Mouse (Mus musculus): ENCODE measurements around the gene Mta1. TPM values are rescaled to one million over a fixed set of nuclear protein-coding genes. Genes with fewer than 3 reads are reported as not detected.

Gene Mta1
- polyA plus RNA-seq, 1 experiment from 2014 or later: 17.2 TPM

DNA sequence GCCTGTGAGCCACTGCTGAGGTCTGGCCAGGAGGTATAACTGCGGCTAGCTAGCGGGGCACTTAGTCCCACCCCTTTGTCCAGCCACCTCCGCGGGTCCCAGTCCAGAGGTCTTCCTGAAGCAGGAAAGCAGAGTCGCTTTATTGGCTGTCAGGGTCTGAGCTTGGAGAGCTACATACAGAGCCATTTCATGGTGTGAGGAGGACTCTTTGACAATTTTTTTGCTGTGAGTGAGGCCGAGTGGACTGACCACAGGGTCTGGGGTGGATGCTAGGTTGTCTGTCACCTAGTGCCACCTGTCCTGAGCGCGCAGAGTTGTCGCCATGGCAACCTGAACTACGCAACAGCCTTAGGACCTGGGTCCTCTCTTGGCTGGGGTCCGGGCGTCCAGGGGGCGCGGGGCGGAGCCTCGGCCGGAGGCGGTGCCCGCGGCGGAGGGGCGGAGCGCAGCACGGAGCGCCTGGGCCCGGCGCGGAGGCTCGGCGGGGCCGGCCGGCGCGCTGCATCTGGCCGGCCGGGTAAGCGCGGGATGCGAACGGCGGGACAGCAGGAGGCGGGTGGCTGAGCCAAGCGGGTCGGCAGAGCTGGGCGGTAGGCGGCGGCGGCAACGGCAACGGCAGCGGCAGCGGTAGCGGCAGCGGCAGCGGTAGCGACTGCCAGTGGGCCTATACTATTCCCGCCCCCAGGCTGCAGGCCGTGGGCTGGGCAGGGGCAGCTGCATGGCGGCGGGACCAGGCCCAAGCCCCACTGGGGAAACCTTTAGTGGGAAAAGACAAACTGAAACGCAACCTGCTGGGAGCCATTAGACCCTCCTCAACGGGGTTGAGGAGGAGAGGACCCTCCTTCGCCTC lies 87.6 kb downstream of the Mta1 start, which contains the start of gene Tmem121:
TSS of gene Tmem121 (plus strand) at position 489 of the 850 bp plus-strand sequence.
- peak within 1 kb of the TSS; percentile 78 for H3K4me3 ChIP-seq
- peaks cover 31% of the 10 kb centered on the region for H3K4me1 ChIP-seq
- no peaks in the 10 kb centered on the region for H3K27me3 ChIP-seq (replicated peaks)
- H3K9ac ChIP-seq: peak within 1 kb of the TSS; percentile 87
- under 1% methylated on average over 63 of the region's 63 CpGs for WGBS
- H3K4me2 ChIP-seq: peak within 1 kb of the TSS; percentile 79
- peak; percentile 27 for ATAC-seq (replicated peaks)
- H3K36me3 ChIP-seq (replicated peaks): peaks cover 20% of the 10 kb centered on the region
- H3K9me3 ChIP-seq: no peaks in the 10 kb centered on the region
- peak within 1 kb of the TSS; percentile 68 for H3K27ac ChIP-seq

DNA sequence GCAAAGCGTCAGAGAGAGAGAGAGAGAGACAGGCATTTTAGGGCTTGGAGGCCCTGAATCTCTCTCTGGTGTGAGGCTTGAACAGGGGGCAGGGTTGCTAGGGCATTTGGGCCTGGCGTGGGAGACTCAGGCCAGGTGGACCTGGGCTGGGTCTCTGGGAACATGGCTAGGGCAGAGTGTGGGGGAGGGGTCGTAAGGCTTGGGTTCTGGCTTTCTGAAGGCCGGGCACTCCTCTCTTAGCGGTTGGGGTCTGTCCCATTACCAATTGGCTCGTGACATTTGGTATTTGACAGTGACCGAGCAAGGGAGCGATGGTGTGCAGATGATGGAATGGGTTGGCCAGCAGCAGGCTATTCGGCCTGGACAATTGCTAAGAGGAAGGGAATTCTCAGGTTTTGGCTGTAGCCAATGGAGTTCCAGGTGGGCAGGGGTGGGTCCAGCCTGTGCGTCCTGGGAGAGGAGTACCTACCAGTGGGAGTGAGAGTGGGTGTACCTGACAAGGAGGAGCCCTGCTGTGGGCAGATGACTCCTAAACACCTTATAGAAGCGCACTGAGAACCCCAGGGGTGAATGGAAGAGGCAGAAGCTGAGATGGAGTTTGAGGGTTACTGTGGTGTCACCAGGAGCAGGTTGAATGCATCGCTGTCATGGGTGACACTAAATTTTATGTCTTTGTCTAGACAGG lies 88.4 kb downstream of the Mta1 start:
- Histone ChIP-seq H3K4me1 (peaks cover 31% of the 10 kb centered on the region), H3K36me3 (replicated peaks) (peaks cover 26% of the 10 kb centered on the region), H3K9ac (peak overlapping the region; percentile 87), H3K9me3 (no peaks in the 10 kb centered on the region), H3K27me3 (replicated peaks) (no peaks in the 10 kb centered on the region), H3K4me2 (peak overlapping the region; percentile 79), H3K4me3 (peak overlapping the region; percentile 78), H3K27ac (peak overlapping the region; percentile 68)
- 36% methylated on average over 12 of the region's 12 CpGs for WGBS
- ATAC-seq (replicated peaks): peak; percentile 15

Small RNA genes lying within 50 kb of the gene (microRNA-seq; reads per million reads assigned to microRNA genes)
- not detected for gene Gm44471

Other genes with a start within 250 kb of the Mta1 start
- gene Gpr132, start 230.1 kb upstream of the Mta1 start, polyA plus RNA-seq (2015; fragmentation: Nextera tagmentation; extraction: Ambion mirVana): 0.06 and 0.11 TPM in 2 replicates
- 16.4 and 18.4 TPM in 2 replicates for gene Jag2, start 168.5 kb upstream of the Mta1 start, polyA plus RNA-seq (2015; fragmentation: Nextera tagmentation; extraction: Ambion mirVana)
- 60.6 and 60.8 TPM in 2 replicates for gene Nudt14, start 156.2 kb upstream of the Mta1 start, polyA plus RNA-seq (2015; fragmentation: Nextera tagmentation; extraction: Ambion mirVana)
- gene Btbd6, start 121.8 kb upstream of the Mta1 start, polyA plus RNA-seq (2015; fragmentation: Nextera tagmentation; extraction: Ambion mirVana): 57.4 and 60.2 TPM in 2 replicates
- gene Brf1, start 97.6 kb upstream of the Mta1 start, polyA plus RNA-seq (2015; fragmentation: Nextera tagmentation; extraction: Ambion mirVana): 56.0 and 58.5 TPM in 2 replicates
- 34.6 and 35.1 TPM in 2 replicates for gene Pacs2, start 83.8 kb upstream of the Mta1 start, polyA plus RNA-seq (2015; fragmentation: Nextera tagmentation; extraction: Ambion mirVana)
- 0.40 TPM in 1 of 2 replicates, not detected in the other for gene Tex22, start 23.8 kb upstream of the Mta1 start, polyA plus RNA-seq (2015; fragmentation: Nextera tagmentation; extraction: Ambion mirVana)
- gene Crip2, start 42.0 kb downstream of the Mta1 start, polyA plus RNA-seq (2015; fragmentation: Nextera tagmentation; extraction: Ambion mirVana): 370 and 393 TPM in 2 replicates
- gene Crip1, start 48.0 kb downstream of the Mta1 start, polyA plus RNA-seq (2015; fragmentation: Nextera tagmentation; extraction: Ambion mirVana): 23.7 and 27.3 TPM in 2 replicates
- 12.7 and 16.3 TPM in 2 replicates for gene Tedc1, start 58.1 kb downstream of the Mta1 start, polyA plus RNA-seq (2015; fragmentation: Nextera tagmentation; extraction: Ambion mirVana)
- 44.9 and 50.6 TPM in 2 replicates for gene Tmem121, start 87.7 kb downstream of the Mta1 start, polyA plus RNA-seq (2015; fragmentation: Nextera tagmentation; extraction: Ambion mirVana)

Data from midbrain, embryonic 15.5 days (tissue).